ENCODE assay signal across 10 mouse cellular contexts in genomic region chr17:27316711-27317575, GRCm38 (mm10).
DNase-seq lines count a peak whose midpoint lies in the region; ATAC-seq and TF ChIP-seq lines count a peak whose summit lies in the region.
"Had no signal": no experiment of that assay in that cellular context is flagged by ENCODE, and none has a peak within 500 bp of the region (broad histone marks: within the 10 kb centered on the region; RNA-seq: fewer than 3 reads in every experiment).

No protein-coding gene starts in this region.

- TF ChIP-seq POLR2A in small intestine, adult 2 months (IDR thresholded peaks at IDR 0.05; ENCODE audit: low read depth, low read length), result no peak

- peak; percentile 26 to 51 for DNase-seq in heart, adult 18-20 months
- no peak for DNase-seq in heart, embryonic 10.5 days (ENCODE audit: low spot score)
- no peak for DNase-seq in lung, postnatal 36 days
- DNase-seq in gastrocnemius, adult 8-10 months (ENCODE audit: low spot score in 2 of 2), result peak; percentile 62 to 67
- DNase-seq in thymus, postnatal 10 days (ENCODE audit: low spot score in 2 of 2), result no peak

- H3K36me3 ChIP-seq in heart, embryonic 10.5 days, result no peaks in the 10 kb centered on the region
- no peaks in the 10 kb centered on the region for H3K36me3 ChIP-seq in lung, embryonic 15.5 days
- H3K36me3 ChIP-seq in small intestine, adult 2 months (ENCODE audit: control insufficient read depth, insufficient read depth, low read length), result no peaks in the 10 kb centered on the region
- H3K36me3 ChIP-seq: limb, embryonic 12.5 days had no signal

- peak overlapping the region; percentile 26 for H3K4me2 ChIP-seq in lung, embryonic 15.5 days
- H3K4me2 ChIP-seq: limb, embryonic 12.5 days had no signal

- H3K27me3 ChIP-seq in heart, embryonic 10.5 days (ENCODE audit: insufficient read depth, poor library complexity, severe bottlenecking), result peaks cover 45% of the 10 kb centered on the region
- H3K27me3 ChIP-seq in lung, embryonic 15.5 days, result no peaks in the 10 kb centered on the region
- H3K27me3 ChIP-seq in small intestine, adult 2 months (ENCODE audit: control insufficient read depth, insufficient read depth, low read length), result no peaks in the 10 kb centered on the region

- no peak overlapping the region for H3K9ac ChIP-seq in lung, embryonic 15.5 days
- H3K9ac ChIP-seq: limb, embryonic 12.5 days had no signal

- TF ChIP-seq CTCF in small intestine, adult 2 months (IDR thresholded peaks at IDR 0.05; ENCODE audit: extremely low read depth, insufficient read length, insufficient replicate concordance, low read depth, low read length), result no peak

- H3K4me1 ChIP-seq in heart, embryonic 10.5 days, result peaks cover 20% of the 10 kb centered on the region
- H3K4me1 ChIP-seq in lung, embryonic 15.5 days, result peaks cover 36% of the 10 kb centered on the region
- H3K4me1 ChIP-seq in small intestine, adult 2 months (ENCODE audit: control insufficient read depth, insufficient read depth, insufficient read length, low read length), result peaks cover 16% of the 10 kb centered on the region; the same call in 1 of the 2 replicates

- no peak for ATAC-seq in lung, embryonic 15.5 days (ENCODE audit: borderline replicate concordance, extremely low read depth, low FRiP score, low TSS enrichment)
- no peak for ATAC-seq in erythroid progenitor cell, adult 5-6 weeks (replicated peaks; ENCODE audit: low FRiP score, poor library complexity, severe bottlenecking)

- no peaks in the 10 kb centered on the region for H3K9me3 ChIP-seq in heart, embryonic 10.5 days
- no peaks in the 10 kb centered on the region for H3K9me3 ChIP-seq in lung, embryonic 15.5 days
- H3K9me3 ChIP-seq: limb, embryonic 12.5 days had no signal

- no peak overlapping the region for H3K4me3 ChIP-seq in heart, embryonic 10.5 days
- no peak overlapping the region for H3K4me3 ChIP-seq in lung, embryonic 15.5 days
- peak overlapping the region; percentile 33 for H3K4me3 ChIP-seq in small intestine, adult 2 months (ENCODE audit: low read depth, low read length)
- H3K4me3 ChIP-seq: erythroblast, embryonic 14.5 days; limb, embryonic 12.5 days had no signal

- no peak overlapping the region for H3K27ac ChIP-seq in heart, embryonic 10.5 days
- peak overlapping the region; percentile 46; the same call in 1 of the 2 replicates for H3K27ac ChIP-seq in lung, embryonic 15.5 days
- H3K27ac ChIP-seq in small intestine, adult 2 months (ENCODE audit: insufficient read depth, low read depth, low read length), result peak overlapping the region; percentile 29; the same call in 1 of the 2 replicates
- H3K27ac ChIP-seq: limb, embryonic 12.5 days had no signal

- WGBS in heart, embryonic 10.5 days, result 77% methylated on average over 21 of the region's 21 CpGs
- whole genome bisulfite sequencing in lung, embryonic 15.5 days, result 72% methylated on average over 21 of the region's 21 CpGs
- WGBS in small intestine, adult 2 months, result 53% methylated on average over 21 of the region's 21 CpGs

Comparison
In these comparisons a context has a peak if more than half of its experiments do, and no peak if none do; other contexts are left out.
1. DNase-seq: peak in heart, adult 18-20 months (2 of 2) and gastrocnemius, adult 8-10 months (2 of 2); none in heart, embryonic 10.5 days (single experiment), lung, postnatal 36 days (single experiment) and thymus, postnatal 10 days (0 of 2).